Mouse (Mus musculus) gastrocnemius, postnatal 25 days (tissue): ENCODE data around the gene Wdr45. TPM values are rescaled to one million over a fixed set of nuclear protein-coding genes. Genes with fewer than 3 reads are reported as not detected.
A peak's percentile ranks its signal among the peaks of the same experiment; 100 is the strongest.

ENCODE experiments used
- DNase-seq: peaks from one replicate; pipeline ENCODE4 v3.0.0; 2022
- total RNA-seq, 2 experiments: library from RNA; stranded (reverse); gene quantifications; 1 replicate in 1 of 2; 2 replicates in 1 of 2; pipeline ENCODE4 v1.2.3; 2021

Gene Wdr45
- total RNA-seq, 2 experiments from 2014 or later: 21.8 to 27.6 TPM

DNA sequence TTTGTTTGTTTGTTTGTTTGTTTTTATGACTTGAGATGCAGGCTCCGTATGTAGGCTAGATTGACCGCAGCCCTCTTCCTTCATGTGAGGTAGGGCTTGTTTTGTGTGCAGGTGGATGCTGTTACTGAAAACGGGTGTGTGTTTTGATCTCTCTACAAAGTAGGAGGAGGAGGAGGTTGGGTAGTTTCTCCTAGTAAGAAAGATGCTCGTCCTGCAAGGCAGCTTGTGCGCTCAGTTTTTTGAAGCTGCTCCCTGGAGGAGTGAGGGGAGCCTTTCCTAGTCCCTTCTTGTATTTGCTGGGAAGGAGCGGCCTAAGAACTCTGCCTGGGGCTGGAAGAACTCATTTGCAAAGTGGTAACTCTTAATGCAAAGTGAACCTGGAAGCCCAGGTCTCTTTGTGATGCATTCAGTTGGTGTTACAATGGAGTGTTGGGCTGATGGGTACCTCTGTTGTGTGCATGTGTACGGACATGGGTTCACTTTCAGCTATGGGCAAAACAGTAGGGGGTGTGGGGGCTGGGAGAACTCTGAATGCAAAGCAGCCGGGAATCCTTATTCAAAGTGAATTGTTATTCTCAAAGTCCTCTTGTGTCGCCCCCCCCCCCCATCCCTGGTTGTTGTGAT lies 50.6 kb downstream of the Wdr45 start:
- no peak for DNase-seq

DNA sequence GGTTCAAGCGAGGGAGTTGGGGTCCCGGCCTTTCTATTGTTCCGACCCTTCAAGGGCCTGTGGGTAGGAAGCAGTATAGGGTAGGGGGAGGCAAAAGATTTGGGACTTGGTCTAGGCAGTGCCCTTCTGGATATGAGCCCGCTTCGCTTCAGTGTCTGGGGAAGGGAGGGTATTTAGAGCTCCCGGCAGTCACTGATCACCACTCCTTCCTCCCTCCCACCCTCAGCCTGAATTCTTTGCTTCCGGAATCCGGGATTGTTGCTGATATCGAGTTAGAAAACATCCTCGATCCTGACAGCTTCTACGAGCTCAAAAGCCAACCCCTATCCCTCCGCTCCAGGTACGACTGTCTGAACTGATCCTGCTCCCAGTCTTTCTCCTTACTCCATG lies 51.1 kb downstream of the Wdr45 start:
- DNase-seq: no peak

DNA sequence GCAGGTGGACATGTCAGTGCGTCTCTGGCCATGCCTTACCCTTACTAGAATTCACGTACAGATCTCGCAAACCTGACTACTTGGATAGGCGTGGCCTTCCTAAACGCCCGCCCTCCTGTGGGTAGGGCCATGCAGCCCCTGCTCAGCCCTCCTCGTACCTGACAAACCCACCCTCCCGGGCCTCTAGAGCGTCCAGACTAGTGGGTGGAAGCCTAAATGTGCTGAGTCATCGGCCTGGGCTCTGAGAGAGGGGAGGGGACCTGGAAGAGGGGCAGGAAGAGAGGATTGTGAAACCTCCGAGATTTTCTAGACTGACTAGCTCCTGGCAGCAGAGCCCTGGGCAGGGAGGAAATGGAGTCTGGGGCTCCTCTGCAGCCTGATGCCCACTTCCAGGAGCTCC lies 51.6 kb downstream of the Wdr45 start:
- peak; percentile 31 for DNase-seq

DNA sequence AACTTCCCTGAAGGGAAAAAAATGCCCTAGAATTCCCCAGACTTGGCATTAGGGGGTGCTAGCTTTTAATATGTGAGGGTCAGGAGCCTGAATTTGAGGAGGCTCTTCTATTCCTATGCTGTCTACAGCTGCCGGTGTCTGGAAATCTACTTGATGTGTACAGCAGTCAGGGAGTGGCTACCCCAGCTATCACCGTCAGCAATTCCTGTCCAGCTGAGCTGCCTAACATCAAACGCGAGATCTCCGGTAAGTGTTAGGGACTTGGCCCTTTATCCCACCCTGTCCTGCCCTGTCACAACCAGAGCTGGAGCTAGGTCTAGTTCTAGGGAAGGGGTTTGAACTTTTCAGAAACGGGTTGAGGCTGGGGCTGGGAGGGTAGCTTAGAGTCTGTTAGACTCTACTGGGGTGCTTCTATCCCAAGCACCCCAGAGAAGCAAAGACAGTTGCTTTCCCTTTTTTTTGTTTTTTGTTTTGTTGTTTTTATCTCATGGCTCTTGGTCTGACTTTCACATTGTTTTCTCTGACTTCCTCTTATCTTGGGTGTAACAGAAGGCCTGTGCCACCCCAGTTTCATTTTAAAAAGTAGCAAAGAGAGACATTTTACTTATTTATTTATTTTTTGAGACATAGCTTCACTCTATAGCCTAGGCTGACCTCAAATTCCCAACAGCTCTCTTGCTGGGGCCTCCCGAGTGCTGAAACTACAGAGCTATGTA lies 55.3 kb downstream of the Wdr45 start:
- no peak for DNase-seq

DNA sequence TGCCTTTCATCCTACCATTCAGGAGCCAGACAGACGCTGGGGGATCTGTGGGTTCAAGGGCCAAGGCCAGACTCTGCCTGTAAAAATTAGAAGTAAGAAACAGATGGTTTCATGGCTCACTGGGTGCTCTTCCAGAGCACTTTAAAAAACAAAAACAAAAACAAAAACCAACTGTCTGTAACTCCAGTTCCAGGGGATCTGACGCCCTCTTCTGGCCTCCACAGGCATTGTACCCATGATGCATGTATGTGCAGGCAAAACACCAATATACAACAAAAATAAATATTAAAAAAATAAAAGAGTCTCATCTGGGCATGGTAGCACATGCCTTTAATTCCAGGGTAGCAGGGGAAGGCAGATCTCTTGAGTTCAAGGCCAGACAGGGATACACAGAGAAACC lies 58.6 kb downstream of the Wdr45 start:
- DNase-seq: no peak

DNA sequence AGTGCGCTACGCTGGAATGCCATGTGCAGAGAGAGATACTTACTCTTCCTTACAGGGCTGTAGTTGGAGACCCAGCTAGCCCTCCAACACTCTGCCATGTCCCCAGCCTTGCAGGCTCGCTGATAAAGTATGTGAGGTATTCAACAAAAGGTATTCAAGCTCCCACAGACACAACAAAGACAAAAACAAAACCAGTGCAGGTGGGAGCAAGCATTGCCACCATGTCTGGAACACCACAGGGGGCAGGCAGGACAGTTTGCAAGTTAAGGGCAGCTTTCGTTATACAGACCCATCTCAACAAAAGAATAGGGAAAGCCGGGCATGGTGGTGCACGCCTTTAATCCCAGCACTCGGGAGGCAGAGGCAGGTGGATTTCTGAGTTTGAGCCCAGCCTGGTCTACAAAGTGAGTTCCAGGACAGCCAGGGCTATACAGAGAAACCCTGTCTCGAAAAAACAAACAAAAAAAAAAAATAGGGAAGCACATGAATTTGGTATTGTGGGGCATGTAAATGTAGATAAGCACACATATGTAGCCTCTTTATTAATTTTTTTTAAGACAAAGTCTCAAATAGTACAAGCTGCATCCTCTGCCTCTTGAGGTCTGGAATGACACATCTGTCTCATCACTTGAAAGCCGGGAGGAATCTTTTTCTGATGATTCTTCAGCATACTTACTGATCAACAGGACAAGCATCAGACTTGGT lies 61.5 kb downstream of the Wdr45 start:
- DNase-seq: no peak

DNA sequence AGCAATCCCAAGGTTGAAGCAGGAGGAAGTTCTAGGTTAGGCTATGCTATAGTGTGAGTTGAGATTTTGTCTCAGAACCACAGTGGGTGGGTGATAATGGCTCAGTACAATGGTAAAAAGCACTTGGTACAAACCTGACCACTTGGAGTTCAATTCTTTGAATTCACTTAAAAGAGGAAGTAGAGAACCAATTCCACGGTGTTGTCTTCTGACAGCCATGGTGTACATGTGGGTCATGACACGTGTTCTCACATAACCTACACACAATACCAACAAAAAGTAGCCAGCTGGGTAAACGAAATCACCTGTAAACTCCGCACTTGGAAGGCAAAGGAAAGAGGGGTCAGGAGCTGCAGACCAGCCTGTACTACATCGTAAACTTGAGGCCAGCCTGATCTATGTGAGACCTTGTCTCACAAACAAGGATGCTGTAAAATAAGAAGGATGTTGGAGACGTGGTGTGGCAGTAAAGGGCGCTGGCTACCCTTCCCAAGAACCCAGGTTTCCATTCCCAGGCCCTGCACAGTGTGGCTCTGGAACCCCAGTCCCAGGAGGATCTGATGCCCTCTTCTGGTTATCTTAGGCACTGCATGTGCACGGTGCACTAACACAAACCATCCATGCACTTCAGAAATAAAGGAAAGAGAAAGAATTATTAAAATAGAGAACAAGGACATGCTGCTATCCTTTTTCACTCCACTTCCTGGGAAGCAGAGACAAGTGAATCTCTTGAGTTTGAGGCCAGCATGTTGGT lies 62.4 kb downstream of the Wdr45 start:
- no peak for DNase-seq

Other genes with a start within 250 kb of the Wdr45 start
- under 1 TPM in 1 of 2 experiments, not detected in 1; 0.08 TPM for gene Foxp3, start 140.7 kb upstream of the Wdr45 start, total RNA-seq
- gene Ppp1r3f, start 140.1 kb upstream of the Wdr45 start, total RNA-seq: 1 to 10 TPM; 2.0 to 3.1 TPM
- gene Ccdc22, start 108.8 kb upstream of the Wdr45 start, total RNA-seq: 10 to 100 TPM; 10.7 to 11.9 TPM
- not detected for gene Cacna1f, start 107.2 kb upstream of the Wdr45 start, total RNA-seq
- gene Syp, start 75.9 kb upstream of the Wdr45 start, total RNA-seq: 1 to 10 TPM; 1.0 to 1.6 TPM
- 10 to 100 TPM; 15.4 to 16.4 TPM for gene Prickle3, start 57.1 kb upstream of the Wdr45 start, total RNA-seq
- gene Plp2, start 42.9 kb upstream of the Wdr45 start, total RNA-seq: 10 to 100 TPM; 25.4 to 27.2 TPM
- 10 to 100 TPM; 16.5 to 21.5 TPM for gene Magix, start 33.1 kb upstream of the Wdr45 start, total RNA-seq
- 10 to 100 TPM; 11.3 to 14.6 TPM for gene Gpkow, start 17.2 kb upstream of the Wdr45 start, total RNA-seq
- not detected for gene Gm45208, start 7.9 kb downstream of the Wdr45 start, total RNA-seq
- 1 to 10 TPM; 4.7 to 7.3 TPM for gene Praf2, start 14.1 kb downstream of the Wdr45 start, total RNA-seq
- gene Ccdc120, start 36.6 kb downstream of the Wdr45 start, total RNA-seq: under 1 TPM; 0.16 to 0.56 TPM
- gene Tfe3, start 48.2 kb downstream of the Wdr45 start, total RNA-seq: 1 to 10 TPM; 6.1 to 8.2 TPM
- 10 to 100 TPM; 17.5 to 21.2 TPM for gene Gripap1, start 75.4 kb downstream of the Wdr45 start, total RNA-seq
- gene Kcnd1, start 108.0 kb downstream of the Wdr45 start, total RNA-seq: under 1 TPM; 0.18 to 0.43 TPM
- gene Otud5, start 127.0 kb downstream of the Wdr45 start, total RNA-seq: 10 to 100 TPM; 14.8 to 18.2 TPM
- gene Pim2, start 163.9 kb downstream of the Wdr45 start, total RNA-seq: 1 to 10 TPM; 1.5 TPM
- 1 to 10 TPM; 7.6 to 8.1 TPM for gene Slc35a2, start 169.7 kb downstream of the Wdr45 start, total RNA-seq
- 10 to 100 TPM; 19.5 to 23.1 TPM for gene Pqbp1, start 184.9 kb downstream of the Wdr45 start, total RNA-seq
- gene Timm17b, start 185.0 kb downstream of the Wdr45 start, total RNA-seq: 10 to 100 TPM; 37.8 to 38.5 TPM
- not detected for gene Gm10491, start 193.5 kb downstream of the Wdr45 start, total RNA-seq
- gene Gm10490, start 195.2 kb downstream of the Wdr45 start, total RNA-seq: not detected
- gene Pcsk1n, start 205.5 kb downstream of the Wdr45 start, total RNA-seq: not detected
- gene Eras, start 214.3 kb downstream of the Wdr45 start, total RNA-seq: not detected
- 1 to 10 TPM; 3.9 to 5.0 TPM for gene Hdac6, start 233.6 kb downstream of the Wdr45 start, total RNA-seq